Mouse (Mus musculus): Measurements from ENCODE around the gene Gnb4. TPM values are rescaled to one million over a fixed set of nuclear protein-coding genes. Genes with fewer than 3 reads are reported as not detected.

Gene Gnb4
- polyA plus RNA-seq (2011; ENCODE audit: insufficient read depth, insufficient read length, low read depth, missing spikeins) = 4.8 and 5.8 TPM in 2 replicates

DNA sequence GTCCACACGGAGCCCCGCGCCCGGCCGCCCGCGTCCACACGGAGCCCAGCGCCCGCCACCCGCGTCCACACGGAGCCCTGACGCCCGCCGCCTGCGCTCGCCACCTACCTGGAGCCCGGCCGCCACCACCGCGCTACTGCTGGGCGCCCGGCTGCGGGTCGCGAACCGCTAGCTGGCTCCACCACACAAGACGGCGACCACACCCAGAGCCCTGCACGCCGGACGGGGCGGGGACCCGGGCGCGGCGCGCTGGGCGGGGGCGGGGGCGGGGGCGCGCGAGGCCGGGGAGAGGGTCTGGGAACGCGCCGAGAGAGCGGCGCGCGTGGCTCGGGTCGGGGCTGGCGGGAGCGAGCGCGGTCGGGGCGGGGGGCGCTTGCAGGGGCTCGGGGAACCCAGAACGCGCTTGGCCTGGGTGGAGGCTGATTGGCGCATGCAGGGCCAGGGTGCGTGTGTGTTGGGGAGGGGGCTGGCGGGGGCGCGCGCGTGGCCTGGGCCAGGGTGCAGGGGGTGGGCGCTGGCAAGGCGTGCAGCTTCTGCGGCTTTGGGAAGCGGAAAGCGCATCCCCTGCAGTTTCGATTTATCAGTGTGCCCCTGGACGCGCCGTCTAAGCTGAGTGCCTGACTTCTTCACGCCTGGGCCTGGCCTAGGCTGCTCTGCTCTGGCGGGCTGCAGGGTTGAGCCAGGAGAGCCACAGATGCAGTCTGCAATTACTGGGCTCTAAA is at the start of gene Gnb4:
Gnb4 (minus strand) TSS at position 255 of the 722 bp plus-strand sequence.
- no peaks in the 10 kb centered on the region for H3K9me3 ChIP-seq (replicated peaks; ENCODE audit: control insufficient read depth, insufficient read depth, low read length, poor library complexity, severe bottlenecking)
- TF ChIP-seq POLR2A (IDR thresholded peaks at IDR 0.05; ENCODE audit: insufficient read depth, low read length) = no peak
- no peak for TF ChIP-seq CTCF (IDR thresholded peaks at IDR 0.05; ENCODE audit: low read depth, low read length)
- no peak for TF ChIP-seq EP300 (IDR thresholded peaks at IDR 0.05; ENCODE audit: insufficient read depth, low read depth, low read length)
- no peaks in the 10 kb centered on the region; the same call in 1 of the 2 replicates for H3K27me3 ChIP-seq (ENCODE audit: control insufficient read depth, insufficient read depth, low read length, poor library complexity, severe bottlenecking)
- H3K36me3 ChIP-seq (ENCODE audit: control insufficient read depth, insufficient read depth, low read length, poor library complexity, severe bottlenecking) = no peaks in the 10 kb centered on the region
- H3K4me3 ChIP-seq (ENCODE audit: low read depth, low read length) = peak within 1 kb of the TSS; percentile 67
- H3K9ac ChIP-seq (ENCODE audit: low read depth, poor library complexity, severe bottlenecking) = peak within 1 kb of the TSS; percentile 55
- no peaks in the 10 kb centered on the region for H3K4me1 ChIP-seq (ENCODE audit: control insufficient read depth, insufficient read depth, low read length)
- no peak within 1 kb of the TSS for H3K27ac ChIP-seq (ENCODE audit: insufficient read depth, low read length)

DNA sequence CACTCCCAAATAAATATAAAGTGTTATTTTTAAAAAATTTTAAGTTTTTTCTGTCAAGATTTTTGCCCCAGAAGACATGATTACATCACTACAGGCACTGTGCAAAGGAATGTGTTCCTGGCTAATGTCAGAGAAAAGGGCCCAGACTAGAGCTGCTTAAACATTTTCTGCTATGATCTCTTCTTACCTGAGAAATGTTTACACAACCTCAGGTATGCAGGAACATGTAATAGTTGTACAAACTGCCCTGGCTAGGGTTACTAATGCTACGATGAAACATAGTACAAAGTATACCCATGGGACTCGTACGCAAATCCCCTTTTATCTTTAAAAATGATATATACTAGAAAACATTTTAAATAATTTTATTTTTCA is 45.2 kb upstream of the Gnb4 start:
- Histone ChIP-seq H3K36me3 (ENCODE audit: control insufficient read depth, insufficient read depth, low read length, poor library complexity, severe bottlenecking) (no peaks in the 10 kb centered on the region), H3K4me3 (ENCODE audit: low read depth, low read length) (no peak overlapping the region), H3K9me3 (replicated peaks; ENCODE audit: control insufficient read depth, insufficient read depth, low read length, poor library complexity, severe bottlenecking) (no peaks in the 10 kb centered on the region), H3K9ac (ENCODE audit: low read depth, poor library complexity, severe bottlenecking) (no peak overlapping the region), H3K27ac (ENCODE audit: insufficient read depth, low read length) (no peak overlapping the region), H3K4me1 (ENCODE audit: control insufficient read depth, insufficient read depth, low read length) (no peaks in the 10 kb centered on the region), H3K27me3 (ENCODE audit: control insufficient read depth, insufficient read depth, low read length, poor library complexity, severe bottlenecking) (no peaks in the 10 kb centered on the region)
- TF ChIP-seq POLR2A (IDR thresholded peaks at IDR 0.05; ENCODE audit: insufficient read depth, low read length) (no peak), CTCF (IDR thresholded peaks at IDR 0.05; ENCODE audit: low read depth, low read length) (no peak), EP300 (IDR thresholded peaks at IDR 0.05; ENCODE audit: insufficient read depth, low read depth, low read length) (no peak)

DNA sequence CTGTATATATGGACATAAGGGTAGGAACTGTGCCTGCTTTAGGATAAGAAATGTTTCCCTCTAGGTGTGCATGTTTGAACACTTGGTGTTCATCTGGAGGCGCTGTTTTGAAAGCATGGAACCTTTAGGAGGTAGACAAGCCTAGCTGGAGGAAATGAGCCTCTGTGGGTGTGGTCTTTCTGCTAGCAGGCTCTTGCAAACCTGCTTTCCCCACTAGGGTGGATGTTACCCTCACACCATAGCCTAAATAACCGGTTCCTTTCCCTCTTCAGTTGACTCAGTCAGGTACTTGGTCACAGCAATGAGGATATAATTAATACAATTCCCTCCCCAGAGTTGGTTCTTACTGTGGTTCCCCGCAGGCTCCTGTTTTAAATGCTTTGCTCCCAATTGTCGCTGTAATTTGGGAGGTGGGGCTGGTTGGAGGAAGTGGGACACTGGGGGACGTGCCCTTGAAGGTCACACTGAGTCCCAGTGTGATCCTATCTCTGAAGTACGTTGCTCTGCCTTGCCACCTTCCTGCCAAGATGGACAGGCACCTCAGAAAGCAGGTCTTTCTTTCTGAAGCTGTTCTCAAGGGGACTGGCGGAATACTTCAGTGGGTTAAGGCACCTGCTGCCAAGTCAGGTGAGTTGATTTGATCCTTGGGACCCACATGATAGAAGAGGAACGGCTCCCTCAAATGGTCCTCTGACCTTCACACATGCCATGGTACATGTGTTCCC is 44.6 kb upstream of the Gnb4 start:
- TF ChIP-seq POLR2A (IDR thresholded peaks at IDR 0.05; ENCODE audit: insufficient read depth, low read length) (no peak), EP300 (IDR thresholded peaks at IDR 0.05; ENCODE audit: insufficient read depth, low read depth, low read length) (no peak), CTCF (IDR thresholded peaks at IDR 0.05; ENCODE audit: low read depth, low read length) (no peak)
- Histone ChIP-seq H3K27me3 (ENCODE audit: control insufficient read depth, insufficient read depth, low read length, poor library complexity, severe bottlenecking) (no peaks in the 10 kb centered on the region), H3K4me3 (ENCODE audit: low read depth, low read length) (no peak overlapping the region), H3K4me1 (ENCODE audit: control insufficient read depth, insufficient read depth, low read length) (no peaks in the 10 kb centered on the region), H3K36me3 (ENCODE audit: control insufficient read depth, insufficient read depth, low read length, poor library complexity, severe bottlenecking) (no peaks in the 10 kb centered on the region), H3K27ac (ENCODE audit: insufficient read depth, low read length) (no peak overlapping the region), H3K9me3 (replicated peaks; ENCODE audit: control insufficient read depth, insufficient read depth, low read length, poor library complexity, severe bottlenecking) (no peaks in the 10 kb centered on the region), H3K9ac (ENCODE audit: low read depth, poor library complexity, severe bottlenecking) (no peak overlapping the region)

DNA sequence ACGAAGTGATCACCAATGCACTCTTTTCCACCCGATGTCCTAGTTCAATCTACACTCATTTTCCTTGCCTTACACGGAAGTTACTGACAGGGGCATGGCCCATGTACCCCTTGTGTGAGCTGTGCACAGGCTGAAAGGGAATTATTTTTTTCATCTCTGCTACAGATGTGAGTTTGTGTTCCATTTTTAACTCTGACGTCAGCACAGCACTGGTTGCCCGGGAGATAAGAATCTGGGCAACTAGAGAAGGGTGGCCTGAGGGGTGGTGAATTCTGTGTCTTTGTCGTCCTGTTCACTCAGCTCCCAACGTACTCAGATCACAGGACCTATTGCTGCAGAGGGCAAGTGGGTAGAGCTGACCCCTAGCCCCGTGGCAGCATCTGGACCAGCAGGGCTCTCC is 43.9 kb upstream of the Gnb4 start:
- Histone ChIP-seq H3K9me3 (replicated peaks; ENCODE audit: control insufficient read depth, insufficient read depth, low read length, poor library complexity, severe bottlenecking) (no peaks in the 10 kb centered on the region), H3K27ac (ENCODE audit: insufficient read depth, low read length) (no peak overlapping the region), H3K4me3 (ENCODE audit: low read depth, low read length) (no peak overlapping the region), H3K36me3 (ENCODE audit: control insufficient read depth, insufficient read depth, low read length, poor library complexity, severe bottlenecking) (no peaks in the 10 kb centered on the region), H3K9ac (ENCODE audit: low read depth, poor library complexity, severe bottlenecking) (no peak overlapping the region), H3K27me3 (ENCODE audit: control insufficient read depth, insufficient read depth, low read length, poor library complexity, severe bottlenecking) (no peaks in the 10 kb centered on the region), H3K4me1 (ENCODE audit: control insufficient read depth, insufficient read depth, low read length) (no peaks in the 10 kb centered on the region)
- no peak for TF ChIP-seq EP300 (IDR thresholded peaks at IDR 0.05; ENCODE audit: insufficient read depth, low read depth, low read length)
- TF ChIP-seq CTCF (IDR thresholded peaks at IDR 0.05; ENCODE audit: low read depth, low read length) = no peak
- TF ChIP-seq POLR2A (IDR thresholded peaks at IDR 0.05; ENCODE audit: insufficient read depth, low read length) = no peak

DNA sequence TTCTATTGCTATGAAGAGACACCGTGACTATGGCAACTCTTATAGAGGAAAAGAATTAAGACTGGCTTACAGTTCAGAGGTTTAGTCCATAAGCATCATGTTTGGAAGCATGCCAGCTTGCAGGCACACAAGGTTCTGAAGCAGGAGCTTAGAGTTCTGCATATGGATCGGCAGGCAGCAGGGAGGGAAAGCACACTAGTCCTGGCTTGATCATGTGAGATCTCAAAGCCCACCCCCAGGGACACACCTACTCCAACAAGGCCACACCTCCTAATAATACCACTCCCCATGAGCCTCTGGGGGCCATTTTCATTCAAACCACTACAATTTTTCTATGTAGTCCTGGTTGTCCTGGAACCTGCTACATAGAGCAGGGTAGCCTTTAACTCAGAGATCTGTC is 43.1 kb upstream of the Gnb4 start:
- Histone ChIP-seq H3K36me3 (ENCODE audit: control insufficient read depth, insufficient read depth, low read length, poor library complexity, severe bottlenecking) (no peaks in the 10 kb centered on the region), H3K4me3 (ENCODE audit: low read depth, low read length) (no peak overlapping the region), H3K27ac (ENCODE audit: insufficient read depth, low read length) (no peak overlapping the region), H3K9me3 (replicated peaks; ENCODE audit: control insufficient read depth, insufficient read depth, low read length, poor library complexity, severe bottlenecking) (no peaks in the 10 kb centered on the region), H3K4me1 (ENCODE audit: control insufficient read depth, insufficient read depth, low read length) (no peaks in the 10 kb centered on the region), H3K27me3 (ENCODE audit: control insufficient read depth, insufficient read depth, low read length, poor library complexity, severe bottlenecking) (no peaks in the 10 kb centered on the region), H3K9ac (ENCODE audit: low read depth, poor library complexity, severe bottlenecking) (no peak overlapping the region)
- no peak for TF ChIP-seq EP300 (IDR thresholded peaks at IDR 0.05; ENCODE audit: insufficient read depth, low read depth, low read length)
- TF ChIP-seq CTCF (IDR thresholded peaks at IDR 0.05; ENCODE audit: low read depth, low read length) = no peak
- TF ChIP-seq POLR2A (IDR thresholded peaks at IDR 0.05; ENCODE audit: insufficient read depth, low read length) = no peak

DNA sequence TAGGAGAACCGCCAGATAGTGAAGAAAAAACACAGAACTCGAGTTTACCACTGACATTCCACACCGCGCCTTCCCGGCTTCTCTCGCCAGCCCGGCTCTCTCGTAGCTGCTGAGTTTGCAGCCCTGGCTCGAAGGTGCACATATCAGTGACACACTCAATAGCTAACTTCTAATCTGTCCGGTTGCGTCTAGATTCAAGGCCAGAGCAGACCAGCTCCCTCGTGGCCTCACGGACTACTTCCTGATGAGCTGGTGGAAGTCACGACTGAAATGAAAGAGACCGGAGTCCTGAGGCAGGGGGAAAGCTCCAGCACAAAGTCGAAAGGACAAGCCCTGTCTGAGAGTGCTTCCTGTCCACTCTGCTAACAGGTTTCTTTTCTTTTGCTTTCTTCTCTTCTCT is 42.4 kb upstream of the Gnb4 start:
- Histone ChIP-seq H3K27ac (ENCODE audit: insufficient read depth, low read length) (no peak overlapping the region), H3K36me3 (ENCODE audit: control insufficient read depth, insufficient read depth, low read length, poor library complexity, severe bottlenecking) (no peaks in the 10 kb centered on the region), H3K4me3 (ENCODE audit: low read depth, low read length) (no peak overlapping the region)

More for the DNA sequence above, 42.4 kb upstream of the Gnb4 start:
- TF ChIP-seq EP300 (IDR thresholded peaks at IDR 0.05; ENCODE audit: insufficient read depth, low read depth, low read length) (no peak), CTCF (IDR thresholded peaks at IDR 0.05; ENCODE audit: low read depth, low read length) (no peak), POLR2A (IDR thresholded peaks at IDR 0.05; ENCODE audit: insufficient read depth, low read length) (no peak)
- Histone ChIP-seq H3K9ac (ENCODE audit: low read depth, poor library complexity, severe bottlenecking) (no peak overlapping the region), H3K27me3 (ENCODE audit: control insufficient read depth, insufficient read depth, low read length, poor library complexity, severe bottlenecking) (no peaks in the 10 kb centered on the region), H3K4me1 (ENCODE audit: control insufficient read depth, insufficient read depth, low read length) (no peaks in the 10 kb centered on the region), H3K9me3 (replicated peaks; ENCODE audit: control insufficient read depth, insufficient read depth, low read length, poor library complexity, severe bottlenecking) (no peaks in the 10 kb centered on the region)

Data from ES-Bruce4 (cell line).